Mouse (Mus musculus): ENCODE data around the gene Timp2.

- TF ChIP-seq POLR2A (IDR thresholded peaks at IDR 0.05; ENCODE audit: borderline replicate concordance, control insufficient read depth, low read depth, low read length) (no peak), CTCF (IDR thresholded peaks at IDR 0.05; ENCODE audit: control insufficient read depth, insufficient read depth, low read length) (no peak)
These were observed 9.0 kb downstream of the Timp2 start for GRCm38 (mm10) chr11:118346395-118347096.
